Mouse (Mus musculus) forebrain, embryonic 13.5 days (tissue): ENCODE results near the gene Gm45837. TPM values are rescaled to one million over a fixed set of nuclear protein-coding genes. Genes with fewer than 3 reads are reported as not detected.
"Not testable (repeated sequence)": the region's sequence is repeated elsewhere in the genome, so short reads cannot be mapped to it uniquely, and the experiment has no call there.

ENCODE experiments used
- ATAC-seq: fragments of 200-750 bp; cut with Nextera tagmentation; 2 replicates; pipeline ENCODE4 v1.8.0; 2017
- H3K27ac ChIP-seq: fragments of 300-500 bp; sonication (generic); 2 replicates; pipeline ENCODE4 v1.5.1; 2015; ENCODE audit warnings: inconsistent platforms, mild to moderate bottlenecking, moderate library complexity
- H3K27me3 ChIP-seq: fragments of 300-500 bp; sonication (generic); 2 replicates; pipeline ENCODE4 v1.6.1; 2015; ENCODE audit warnings: mild to moderate bottlenecking, inconsistent platforms
- H3K36me3 ChIP-seq: fragments of 300-500 bp; sonication (generic); 2 replicates; pipeline ENCODE4 v1.6.1; 2015; ENCODE audit warnings: mild to moderate bottlenecking, inconsistent platforms; ENCODE audit not compliant: poor library complexity, severe bottlenecking
- H3K4me1 ChIP-seq: fragments of 300-500 bp; sonication (generic); 2 replicates; pipeline ENCODE4 v1.6.1; 2015; ENCODE audit warnings: inconsistent platforms
- H3K4me2 ChIP-seq: fragments of 300-500 bp; sonication (generic); 2 replicates; pipeline ENCODE4 v1.6.1; 2015; ENCODE audit warnings: inconsistent platforms, mild to moderate bottlenecking, moderate library complexity
- H3K4me3 ChIP-seq: fragments of 300-500 bp; sonication (generic); 2 replicates; pipeline ENCODE4 v1.5.1; 2015; ENCODE audit warnings: mild to moderate bottlenecking, inconsistent platforms
- H3K9ac ChIP-seq: fragments of 300-500 bp; sonication (generic); 2 replicates; pipeline ENCODE4 v1.6.1; 2015; ENCODE audit warnings: mild to moderate bottlenecking, inconsistent platforms
- H3K9me3 ChIP-seq: fragments of 300-500 bp; sonication (generic); replicated peaks from 2 replicates; pipeline ENCODE4 v1.6.1; 2016; ENCODE audit warnings: inconsistent platforms
- WGBS: fragments of 180-500 bp; shearing (Covaris S2); methylation state at CpG from one replicate; pipeline ENCODE4 v1.1.7; 2015; 5-methylcytosine and 5-hydroxymethylcytosine counted together
- microRNA counts: library from miRNA; unstranded; fragments of <30 nt; microRNA quantifications from one replicate; lab custom pipeline; 2016
- microRNA-seq: library from miRNA; unstranded; fragments of <30 nt; microRNA quantifications from one replicate; pipeline ENCODE4, GENCODE M21; 2016
- polyA plus RNA-seq: library from polyadenylated mRNA; unstranded; fragments of >200 nt; fragmentation: Nextera tagmentation; extraction: Ambion mirVana; gene quantifications from 2 replicates; pipeline ENCODE4 v1.2.1, GENCODE M21; 2015

Gene Gm45837
- polyA plus RNA-seq, 1 experiment from 2014 or later: not detected

DNA sequence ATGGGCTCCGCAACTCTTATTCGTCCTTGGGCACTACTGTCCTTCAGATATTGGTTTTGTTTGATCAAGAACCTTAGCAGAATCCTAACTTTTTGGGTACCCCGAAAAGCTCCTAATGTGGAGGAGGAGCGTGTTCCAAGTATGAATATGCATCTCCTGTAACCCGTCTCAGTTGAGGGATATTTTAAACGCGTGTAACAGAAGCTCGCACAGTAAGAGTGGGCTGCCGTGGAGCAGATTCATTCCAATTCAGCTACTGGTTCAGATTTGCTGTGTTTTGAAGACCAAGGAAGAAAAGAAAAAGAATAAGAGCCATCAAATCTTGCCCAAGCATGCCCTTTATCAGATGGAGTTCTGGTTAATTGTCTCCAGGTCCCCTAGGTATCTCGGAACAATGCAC lies 131.0 kb downstream of the Gm45837 start:
- no peak overlapping the region for H3K4me3 ChIP-seq
- no peaks in the 10 kb centered on the region for H3K36me3 ChIP-seq
- no peaks in the 10 kb centered on the region for H3K9me3 ChIP-seq
- no peak overlapping the region for H3K4me2 ChIP-seq
- H3K9ac ChIP-seq: no peak overlapping the region
- no peak overlapping the region for H3K27ac ChIP-seq
- no peak for ATAC-seq
- no peaks in the 10 kb centered on the region for H3K4me1 ChIP-seq
- H3K27me3 ChIP-seq: no peaks in the 10 kb centered on the region
- WGBS: 70% methylated on average over 10 of the region's 10 CpGs

DNA sequence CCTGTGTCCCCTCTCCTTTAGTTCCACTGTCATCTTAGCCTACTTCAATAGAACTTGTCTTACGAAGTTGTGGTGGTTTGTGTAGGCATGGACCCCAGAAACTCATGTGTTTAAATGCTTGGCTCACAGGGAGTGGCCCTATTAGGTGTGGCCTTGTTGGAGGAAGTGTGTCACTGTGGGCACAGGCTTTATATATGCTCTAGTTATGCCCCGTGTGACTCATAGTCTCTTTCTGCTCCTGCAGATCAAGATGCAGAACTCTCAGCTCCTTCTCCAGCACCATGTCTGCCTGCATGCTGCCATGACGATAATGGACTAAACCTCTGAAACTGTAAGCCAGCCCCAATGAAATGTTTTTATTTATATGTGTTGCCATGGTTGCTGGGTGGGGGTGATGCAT lies 137.0 kb downstream of the Gm45837 start:
- no peaks in the 10 kb centered on the region for H3K9me3 ChIP-seq
- H3K27ac ChIP-seq: no peak overlapping the region
- ATAC-seq: no peak
- no peaks in the 10 kb centered on the region for H3K36me3 ChIP-seq
- no peak overlapping the region for H3K4me2 ChIP-seq
- no peaks in the 10 kb centered on the region for H3K4me1 ChIP-seq
- no peaks in the 10 kb centered on the region for H3K27me3 ChIP-seq
- H3K9ac ChIP-seq: no peak overlapping the region
- 82% methylated on average over 3 of the region's 3 CpGs for WGBS
- H3K4me3 ChIP-seq: no peak overlapping the region

DNA sequence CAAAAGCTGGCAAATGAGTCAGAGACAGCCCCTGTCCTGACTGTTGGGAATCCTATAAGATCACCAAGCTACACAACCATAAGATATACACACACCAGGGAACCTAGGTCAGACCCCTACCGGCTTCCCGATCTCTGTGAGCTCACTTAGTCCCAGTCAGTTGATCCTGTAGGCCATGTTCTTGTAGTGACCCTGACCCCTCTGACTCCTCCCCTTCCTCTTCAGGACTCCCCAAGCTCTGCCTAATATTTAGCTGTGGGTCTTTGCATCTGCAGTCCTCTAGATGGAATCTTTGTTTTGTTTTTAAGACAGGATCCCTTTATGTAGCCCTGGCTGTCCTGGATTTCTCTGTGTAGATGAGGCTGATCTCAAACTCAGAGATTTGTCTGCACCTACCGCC lies 138.6 kb downstream of the Gm45837 start:
- no peaks in the 10 kb centered on the region for H3K4me1 ChIP-seq
- H3K4me3 ChIP-seq: no peak overlapping the region
- no peak overlapping the region for H3K27ac ChIP-seq
- no peak overlapping the region for H3K4me2 ChIP-seq
- no peak for ATAC-seq
- H3K27me3 ChIP-seq: no peaks in the 10 kb centered on the region
- no peak overlapping the region for H3K9ac ChIP-seq
- WGBS: 84% methylated on average over 3 of the region's 3 CpGs
- no peaks in the 10 kb centered on the region for H3K36me3 ChIP-seq
- H3K9me3 ChIP-seq: no peaks in the 10 kb centered on the region

DNA sequence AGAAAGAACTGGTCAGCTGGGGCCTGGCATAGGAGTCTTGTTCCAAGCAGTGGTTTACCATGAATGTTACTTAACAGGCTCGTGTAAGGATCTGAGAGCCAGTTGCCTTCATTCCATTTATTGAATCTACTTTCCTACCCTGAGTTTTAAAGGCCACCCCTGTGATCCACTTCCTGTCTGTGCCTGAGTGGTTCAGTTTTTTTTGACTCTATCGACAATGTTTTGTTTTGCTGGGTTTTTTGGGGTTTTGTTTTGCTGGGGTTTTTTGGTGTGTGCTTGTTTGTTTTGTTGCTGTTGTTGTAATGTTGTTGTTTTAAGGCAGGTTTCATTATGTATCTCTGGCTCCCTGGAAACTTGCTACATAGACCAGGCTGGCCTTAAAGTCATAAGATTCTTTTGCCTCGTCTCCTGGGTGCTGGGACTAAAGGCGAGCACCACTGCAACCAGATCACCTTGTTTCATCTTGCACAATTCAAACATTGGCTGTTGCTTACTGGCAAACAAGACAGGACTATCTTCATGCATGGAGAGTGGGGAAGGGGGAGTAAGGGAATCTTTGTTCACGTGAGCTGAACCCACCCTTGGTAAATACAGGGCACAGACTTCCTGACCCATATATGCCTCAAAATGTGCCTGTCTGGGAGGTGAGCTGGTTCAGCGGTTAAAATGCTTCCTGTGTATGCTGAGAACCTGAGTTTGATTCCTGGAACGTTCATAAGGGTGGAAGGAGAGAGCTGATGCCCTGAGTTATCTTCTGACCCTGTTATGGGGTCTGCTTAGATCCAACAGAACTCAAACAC lies 140.2 kb downstream of the Gm45837 start:
- ATAC-seq: no peak
- H3K4me2 ChIP-seq: no peak overlapping the region
- no peak overlapping the region for H3K9ac ChIP-seq
- no peaks in the 10 kb centered on the region for H3K27me3 ChIP-seq
- H3K4me1 ChIP-seq: no peaks in the 10 kb centered on the region
- no peak overlapping the region for H3K27ac ChIP-seq
- no peaks in the 10 kb centered on the region for H3K9me3 ChIP-seq
- H3K36me3 ChIP-seq: no peaks in the 10 kb centered on the region
- 75% methylated on average over 7 of the region's 7 CpGs for WGBS
- no peak overlapping the region for H3K4me3 ChIP-seq

- 93% methylated on average over 1 of the region's 1 CpGs for WGBS
- Histone ChIP-seq H3K9ac (no peak overlapping the region), H3K27me3 (no peaks in the 10 kb centered on the region), H3K27ac (no peak overlapping the region), H3K4me2 (no peak overlapping the region), H3K4me1 (no peaks in the 10 kb centered on the region), H3K36me3 (no peaks in the 10 kb centered on the region), H3K4me3 (no peak overlapping the region), H3K9me3 (no peaks in the 10 kb centered on the region)
- ATAC-seq: no peak
Measured at GRCm38 (mm10) chr7:101551530-101551929, 140.8 kb downstream of the Gm45837 start.

- H3K27me3 ChIP-seq, H3K27ac ChIP-seq, H3K4me1 ChIP-seq, H3K9ac ChIP-seq, H3K9me3 ChIP-seq, ATAC-seq, H3K36me3 ChIP-seq, H3K4me2 ChIP-seq, H3K4me3 ChIP-seq: not testable (repeated sequence)
- WGBS: 91% methylated on average over 3 of the region's 3 CpGs
Measured at GRCm38 (mm10) chr7:101555473-101555872, 144.8 kb downstream of the Gm45837 start.

GRCm38 (mm10) chr7:101557391-101557790 lies 146.7 kb downstream of the Gm45837 start:
- Histone ChIP-seq H3K27ac (no peak overlapping the region), H3K36me3 (no peaks in the 10 kb centered on the region), H3K9me3 (no peaks in the 10 kb centered on the region), H3K4me3 (no peak overlapping the region), H3K4me2 (no peak overlapping the region), H3K27me3 (no peaks in the 10 kb centered on the region), H3K4me1 (no peaks in the 10 kb centered on the region), H3K9ac (no peak overlapping the region)
- 77% methylated on average over 1 of the region's 1 CpGs for WGBS
- ATAC-seq: no peak

- H3K36me3 ChIP-seq, H3K27me3 ChIP-seq, H3K4me1 ChIP-seq, H3K9ac ChIP-seq, H3K4me3 ChIP-seq, H3K9me3 ChIP-seq, H3K4me2 ChIP-seq, ATAC-seq, H3K27ac ChIP-seq: not testable (repeated sequence)
- WGBS: 76% methylated on average over 5 of the region's 5 CpGs
Measured at GRCm38 (mm10) chr7:101559393-101559792, 148.7 kb downstream of the Gm45837 start.

MicroRNAs within 50 kb of the gene (microRNA counts, 519-probe panel; counts per million panel counts)
- microRNA mmu-miR-139-3p (lab: Ali Mortazavi, UCI) (177 counts per million, percentile 53 among the panel's probes with 10 or more counts), microRNA mmu-miR-139-5p (lab: Ali Mortazavi, UCI) (1,857 counts per million, percentile 57 among the panel's probes with 10 or more counts)

Small RNAs within 50 kb of the gene (microRNA-seq; reads per million reads assigned to microRNA genes)
- 3,565 reads per million, percentile 87 among the genes with 10 or more reads in this experiment for gene Mir139

Other genes with a start within 250 kb of the Gm45837 start
- gene Atg16l2, start 108.6 kb upstream of the Gm45837 start, polyA plus RNA-seq: 14.4 and 14.5 TPM in 2 replicates
- gene Stard10, start 93.8 kb upstream of the Gm45837 start, polyA plus RNA-seq: 4.4 and 4.6 TPM in 2 replicates
- 4.8 and 6.0 TPM in 2 replicates for gene Arap1, start 62.8 kb upstream of the Gm45837 start, polyA plus RNA-seq
- gene Pde2a, start 10.8 kb downstream of the Gm45837 start, polyA plus RNA-seq: 26.2 and 32.2 TPM in 2 replicates
- not detected in 2 replicates for gene Art2b, start 174.7 kb downstream of the Gm45837 start, polyA plus RNA-seq